Mouse (Mus musculus) neutrophil, adult 83 days (primary cell): Measurements from ENCODE around the gene Shank1. TPM values are rescaled to one million over a fixed set of nuclear protein-coding genes. Genes with fewer than 3 reads are reported as not detected.

Source experiments
- total RNA-seq, 2 experiments: library from RNA; stranded (reverse); gene quantifications; one replicate each; pipeline ENCODE4 v1.2.4; 2023

Shank1 gene
- total RNA-seq: under 1 TPM; 0.26 to 0.46 TPM

GRCm38 (mm10) chr7:44309475-44310284 lies at the start of gene Shank1:
Shank1 (plus strand) TSS chr7:44310253.

GRCm38 (mm10) chr7:44261147-44261546 lies 48.9 kb upstream of the Shank1 start, which contains the start of gene Gm15517:
Gm15517 (plus strand) TSS chr7:44261447.

GRCm38 (mm10) chr7:44306516-44307240 lies 3.4 kb upstream of the Shank1 start, which contains the start of gene Clec11a:
Clec11a (minus strand) TSS chr7:44306902.

GRCm38 (mm10) chr7:44383980-44384715 lies 74.1 kb downstream of the Shank1 start, which contains the start of gene Syt3:
Syt3 (plus strand) TSS chr7:44384102.

GRCm38 (mm10) chr7:44385720-44386119 lies 75.7 kb downstream of the Shank1 start, which contains the start of gene 1700008O03Rik:
1700008O03Rik (minus strand) TSS chr7:44385820.

Other genes with a start within 250 kb of the Shank1 start
- gene Klk1b21, start 207.9 kb upstream of the Shank1 start, total RNA-seq: not detected
- not detected for gene Klk1b22, start 197.6 kb upstream of the Shank1 start, total RNA-seq
- gene Klk1b16, start 173.5 kb upstream of the Shank1 start, total RNA-seq: not detected
- not detected for gene Klk1b24, start 122.0 kb upstream of the Shank1 start, total RNA-seq
- not detected for gene Klk1b3, start 112.1 kb upstream of the Shank1 start, total RNA-seq
- not detected for gene Klk1b4, start 102.8 kb upstream of the Shank1 start, total RNA-seq
- not detected for gene Klk1b5, start 94.3 kb upstream of the Shank1 start, total RNA-seq
- not detected for gene Klk1, start 84.9 kb upstream of the Shank1 start, total RNA-seq
- not detected for gene Gm36864, start 74.1 kb upstream of the Shank1 start, total RNA-seq
- under 1 TPM; 0.66 to 0.90 TPM for gene 1700028J19Rik, start 63.6 kb upstream of the Shank1 start, total RNA-seq
- gene 2410002F23Rik, start 63.5 kb upstream of the Shank1 start, total RNA-seq: 10 to 100 TPM; 24.0 to 31.4 TPM
- not detected for gene Acp4, start 52.9 kb upstream of the Shank1 start, total RNA-seq
- gene Gm15517, start 48.8 kb upstream of the Shank1 start, total RNA-seq: not detected
- gene Clec11a, start 3.4 kb upstream of the Shank1 start, total RNA-seq: under 1 TPM; 0.61 to 0.93 TPM
- under 1 TPM in 1 of 2 experiments, not detected in 1; 0.24 TPM for gene Syt3, start 73.8 kb downstream of the Shank1 start, total RNA-seq
- not detected for gene 1700008O03Rik, start 75.6 kb downstream of the Shank1 start, total RNA-seq
- gene Lrrc4b, start 118.8 kb downstream of the Shank1 start, total RNA-seq: not detected
- gene Aspdh, start 155.1 kb downstream of the Shank1 start, total RNA-seq: not detected
- gene Josd2, start 157.7 kb downstream of the Shank1 start, total RNA-seq: 10 to 100 TPM; 37.7 to 41.6 TPM
- gene Emc10, start 186.3 kb downstream of the Shank1 start, total RNA-seq: 10 to 100 TPM; 32.7 to 36.4 TPM
- gene Fam71e1, start 186.3 kb downstream of the Shank1 start, total RNA-seq: 1 to 10 TPM; 2.4 to 7.1 TPM
- gene Mybpc2, start 214.4 kb downstream of the Shank1 start, total RNA-seq: under 1 TPM in 1 of 2 experiments, not detected in 1; 0.13 TPM
- gene Spib, start 221.8 kb downstream of the Shank1 start, total RNA-seq: 1 to 10 TPM; 3.1 to 5.3 TPM
- gene Pold1, start 238.6 kb downstream of the Shank1 start, total RNA-seq: 10 to 100 TPM; 57.0 to 70.9 TPM
- 100 to 1,000 TPM; 255 to 301 TPM for gene Nr1h2, start 243.7 kb downstream of the Shank1 start, total RNA-seq